Mouse (Mus musculus): ENCODE measurements at regions not wholly inside any gene's neighbourhood (a gene's known extent, or its start where the extent isn't known, plus 50 kb on each side); places are given as distances from the start of the nearest gene placed in this dataset.

DNA sequence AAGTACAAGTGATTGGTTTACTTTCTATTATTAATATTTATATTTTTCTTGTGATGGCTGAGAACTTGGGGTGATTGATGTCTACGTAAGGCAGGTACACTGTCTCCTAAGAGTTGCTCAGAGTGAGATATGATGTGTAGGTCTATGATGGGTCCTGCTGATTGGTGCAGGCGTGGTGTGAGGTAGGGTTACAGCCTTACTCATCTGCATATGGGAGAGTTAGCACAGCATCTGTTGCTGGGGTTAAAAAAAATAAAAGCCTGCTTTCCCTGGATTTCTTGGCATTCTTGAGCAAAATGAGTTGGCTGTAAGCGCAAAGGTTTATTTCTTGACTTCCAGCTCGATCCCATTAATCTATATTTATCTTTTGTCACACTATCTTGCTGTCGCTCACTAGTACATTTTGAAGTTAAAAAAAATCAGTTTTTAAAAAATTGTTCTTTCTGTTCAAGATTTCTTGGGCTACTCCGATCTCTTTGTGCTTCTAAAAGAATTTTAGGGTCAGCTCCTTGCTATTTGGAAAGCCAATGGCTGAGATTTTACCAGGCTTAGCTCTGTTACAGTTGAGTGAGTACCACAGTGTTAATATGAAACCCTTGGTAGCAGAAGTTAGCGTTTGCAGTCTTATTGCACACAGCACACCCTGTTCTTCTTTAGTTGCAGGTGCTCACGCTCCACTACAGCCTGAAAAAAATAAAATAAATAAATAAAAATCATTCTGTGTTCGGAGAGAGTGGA lies 482.0 kb downstream of the Plekhb2 start:
- Histone ChIP-seq H3K79me2 (ENCODE audit: control insufficient read depth, insufficient read depth) (no peaks in the 10 kb centered on the region), H3K27me3 (ENCODE audit: control insufficient read depth, insufficient read depth, insufficient read length) (no peaks in the 10 kb centered on the region), H3K79me3 (ENCODE audit: low read depth) (no peaks in the 10 kb centered on the region), H3K4me3 (ENCODE audit: insufficient read depth, poor library complexity, severe bottlenecking) (no peak overlapping the region), H3K36me3 (ENCODE audit: control insufficient read depth, insufficient read depth) (no peaks in the 10 kb centered on the region), H3ac (ENCODE audit: control insufficient read depth, insufficient read length, low read depth) (no peak overlapping the region)
- TF ChIP-seq CEBPB (IDR thresholded peaks at IDR 0.05; ENCODE audit: low read depth) (no peak), MAX (IDR thresholded peaks at IDR 0.05) (no peak)

DNA sequence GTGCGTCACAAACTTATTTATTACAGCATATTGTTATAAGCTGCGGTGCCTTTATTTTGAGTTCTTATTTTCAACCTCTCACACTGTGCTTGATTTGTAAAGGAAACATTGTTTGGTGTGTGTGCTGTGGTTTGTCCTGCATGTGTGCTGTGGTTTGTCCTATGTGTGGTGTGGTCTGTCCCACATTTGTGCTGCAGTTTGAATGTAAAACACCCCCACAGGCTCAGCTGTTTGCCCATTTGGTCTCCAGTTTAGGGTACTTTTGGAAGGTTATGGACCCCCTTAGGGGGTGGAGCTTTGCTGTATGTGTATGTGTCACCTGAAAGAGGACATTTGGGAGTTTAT lies 482.5 kb downstream of the Plekhb2 start:
- no peaks in the 10 kb centered on the region for H3K36me3 ChIP-seq (ENCODE audit: control insufficient read depth, insufficient read depth)
- no peak overlapping the region for H3ac ChIP-seq (ENCODE audit: control insufficient read depth, insufficient read length, low read depth)
- TF ChIP-seq CEBPB (IDR thresholded peaks at IDR 0.05; ENCODE audit: low read depth) (no peak), MYOD1 (IDR thresholded peaks at IDR 0.05; ENCODE audit: control insufficient read depth, insufficient read length, low read depth) (no peak), MAX (IDR thresholded peaks at IDR 0.05) (no peak), USF1 (IDR thresholded peaks at IDR 0.05; ENCODE audit: low read depth) (no peak), FOSL1 (IDR thresholded peaks at IDR 0.05; ENCODE audit: insufficient read depth, low read length, poor library complexity, severe bottlenecking) (no peak), CTCF (IDR thresholded peaks at IDR 0.05; ENCODE audit: control insufficient read depth, insufficient read depth, insufficient read length) (no peak), MYOG (IDR thresholded peaks at IDR 0.05; ENCODE audit: control insufficient read depth, extremely low read depth, insufficient read length) (no peak)
- no peaks in the 10 kb centered on the region for H3K79me2 ChIP-seq (ENCODE audit: control insufficient read depth, insufficient read depth)
- H3K27me3 ChIP-seq (ENCODE audit: control insufficient read depth, insufficient read depth, insufficient read length), result no peaks in the 10 kb centered on the region
- no peaks in the 10 kb centered on the region for H3K79me3 ChIP-seq (ENCODE audit: low read depth)
- no peak overlapping the region for H3K4me3 ChIP-seq (ENCODE audit: insufficient read depth, poor library complexity, severe bottlenecking)

DNA sequence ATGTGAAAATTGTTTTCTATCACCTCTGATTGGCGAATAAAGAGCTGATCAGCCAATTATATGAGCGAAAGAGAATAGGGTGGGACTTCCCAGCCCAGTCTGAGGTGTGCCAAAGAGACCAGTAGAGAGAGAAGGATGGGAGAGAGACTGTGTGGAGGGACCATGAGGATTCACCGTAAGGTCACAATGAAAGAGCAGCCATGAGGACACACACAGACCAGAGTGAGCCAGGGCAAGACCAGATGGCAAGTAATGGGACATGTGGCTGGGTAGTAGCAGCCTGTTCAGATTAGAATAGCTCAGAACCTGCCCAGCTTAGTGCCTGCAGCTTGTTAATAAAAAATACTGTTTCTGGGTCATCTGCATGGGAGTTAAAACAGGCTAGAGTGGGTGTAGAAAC lies 487.9 kb downstream of the Plekhb2 start:
- Histone ChIP-seq H3K27me3 (ENCODE audit: control insufficient read depth, insufficient read depth, insufficient read length) (no peaks in the 10 kb centered on the region), H3ac (ENCODE audit: control insufficient read depth, insufficient read length, low read depth) (no peak overlapping the region), H3K4me3 (ENCODE audit: insufficient read depth, poor library complexity, severe bottlenecking) (no peak overlapping the region), H3K79me2 (ENCODE audit: control insufficient read depth, insufficient read depth) (no peaks in the 10 kb centered on the region), H3K36me3 (ENCODE audit: control insufficient read depth, insufficient read depth) (no peaks in the 10 kb centered on the region), H3K79me3 (ENCODE audit: low read depth) (no peaks in the 10 kb centered on the region)
- TF ChIP-seq CTCF (IDR thresholded peaks at IDR 0.05; ENCODE audit: control insufficient read depth, insufficient read depth, insufficient read length) (no peak), MAX (IDR thresholded peaks at IDR 0.05) (no peak), USF1 (IDR thresholded peaks at IDR 0.05; ENCODE audit: low read depth) (no peak), FOSL1 (IDR thresholded peaks at IDR 0.05; ENCODE audit: insufficient read depth, low read length, poor library complexity, severe bottlenecking) (no peak), CEBPB (IDR thresholded peaks at IDR 0.05; ENCODE audit: low read depth) (no peak), MYOD1 (IDR thresholded peaks at IDR 0.05; ENCODE audit: control insufficient read depth, insufficient read length, low read depth) (no peak), MYOG (IDR thresholded peaks at IDR 0.05; ENCODE audit: control insufficient read depth, extremely low read depth, insufficient read length) (no peak)

DNA sequence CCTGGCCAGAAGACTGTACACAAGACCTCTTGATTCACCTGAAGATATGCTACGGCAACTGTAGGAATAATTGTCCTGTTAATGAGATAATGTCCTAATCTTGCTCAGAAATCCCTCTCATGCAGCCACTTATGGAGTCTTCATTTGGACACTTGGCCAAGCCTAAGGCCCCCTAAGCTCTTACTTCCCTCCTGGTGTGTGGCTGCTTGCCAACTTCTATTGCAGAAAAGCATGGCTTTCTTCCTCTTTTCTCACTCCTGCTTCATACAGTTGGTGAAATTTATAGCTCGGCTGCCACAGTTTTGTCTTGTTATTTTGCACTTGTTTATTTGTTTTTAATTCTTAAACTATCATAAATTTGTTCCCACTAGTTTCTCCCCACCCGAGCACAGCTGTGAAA lies 488.4 kb downstream of the Plekhb2 start:
- Histone ChIP-seq H3K27me3 (ENCODE audit: control insufficient read depth, insufficient read depth, insufficient read length) (no peaks in the 10 kb centered on the region), H3K79me3 (ENCODE audit: low read depth) (no peaks in the 10 kb centered on the region), H3K4me3 (ENCODE audit: insufficient read depth, poor library complexity, severe bottlenecking) (no peak overlapping the region), H3K36me3 (ENCODE audit: control insufficient read depth, insufficient read depth) (no peaks in the 10 kb centered on the region), H3ac (ENCODE audit: control insufficient read depth, insufficient read length, low read depth) (no peak overlapping the region), H3K79me2 (ENCODE audit: control insufficient read depth, insufficient read depth) (no peaks in the 10 kb centered on the region)
- no peak for TF ChIP-seq MAX (IDR thresholded peaks at IDR 0.05)
- no peak for TF ChIP-seq MYOD1 (IDR thresholded peaks at IDR 0.05; ENCODE audit: control insufficient read depth, insufficient read length, low read depth)
- TF ChIP-seq USF1 (IDR thresholded peaks at IDR 0.05; ENCODE audit: low read depth), result no peak
- no peak for TF ChIP-seq MYOG (IDR thresholded peaks at IDR 0.05; ENCODE audit: control insufficient read depth, extremely low read depth, insufficient read length)
- no peak for TF ChIP-seq FOSL1 (IDR thresholded peaks at IDR 0.05; ENCODE audit: insufficient read depth, low read length, poor library complexity, severe bottlenecking)

DNA sequence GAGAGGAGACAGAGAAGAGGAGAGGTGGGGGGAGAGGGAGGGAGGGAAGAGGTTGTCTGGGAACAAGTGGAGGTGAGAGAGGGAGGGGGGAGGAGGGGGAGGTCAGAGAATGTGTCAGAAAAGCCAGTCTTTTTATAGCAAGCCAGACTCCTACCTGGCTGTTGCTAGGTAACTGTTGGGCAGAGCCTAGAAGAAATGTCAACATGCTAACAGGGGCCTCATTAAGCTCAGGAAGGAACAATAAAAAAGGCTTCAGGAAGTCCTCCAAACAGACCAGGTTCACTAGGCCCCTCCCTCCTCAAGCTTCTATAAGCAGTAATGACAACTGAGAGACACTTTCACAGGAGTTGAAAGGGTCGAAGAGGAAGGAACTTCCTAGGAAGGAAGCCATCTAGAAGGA lies 494.8 kb downstream of the Plekhb2 start:
- Histone ChIP-seq H3K79me2 (ENCODE audit: control insufficient read depth, insufficient read depth) (no peaks in the 10 kb centered on the region), H3K79me3 (ENCODE audit: low read depth) (no peaks in the 10 kb centered on the region), H3K36me3 (ENCODE audit: control insufficient read depth, insufficient read depth) (no peaks in the 10 kb centered on the region), H3K27me3 (ENCODE audit: control insufficient read depth, insufficient read depth, insufficient read length) (no peaks in the 10 kb centered on the region), H3ac (ENCODE audit: control insufficient read depth, insufficient read length, low read depth) (no peak overlapping the region), H3K4me3 (ENCODE audit: insufficient read depth, poor library complexity, severe bottlenecking) (no peak overlapping the region)
- TF ChIP-seq USF1 (IDR thresholded peaks at IDR 0.05; ENCODE audit: low read depth), result no peak
- TF ChIP-seq CTCF (IDR thresholded peaks at IDR 0.05; ENCODE audit: control insufficient read depth, insufficient read depth, insufficient read length), result no peak
- no peak for TF ChIP-seq CEBPB (IDR thresholded peaks at IDR 0.05; ENCODE audit: low read depth)
- no peak for TF ChIP-seq FOSL1 (IDR thresholded peaks at IDR 0.05; ENCODE audit: insufficient read depth, low read length, poor library complexity, severe bottlenecking)
- no peak for TF ChIP-seq MYOG (IDR thresholded peaks at IDR 0.05; ENCODE audit: control insufficient read depth, extremely low read depth, insufficient read length)
- no peak for TF ChIP-seq MAX (IDR thresholded peaks at IDR 0.05)
- no peak for TF ChIP-seq MYOD1 (IDR thresholded peaks at IDR 0.05; ENCODE audit: control insufficient read depth, insufficient read length, low read depth)

DNA sequence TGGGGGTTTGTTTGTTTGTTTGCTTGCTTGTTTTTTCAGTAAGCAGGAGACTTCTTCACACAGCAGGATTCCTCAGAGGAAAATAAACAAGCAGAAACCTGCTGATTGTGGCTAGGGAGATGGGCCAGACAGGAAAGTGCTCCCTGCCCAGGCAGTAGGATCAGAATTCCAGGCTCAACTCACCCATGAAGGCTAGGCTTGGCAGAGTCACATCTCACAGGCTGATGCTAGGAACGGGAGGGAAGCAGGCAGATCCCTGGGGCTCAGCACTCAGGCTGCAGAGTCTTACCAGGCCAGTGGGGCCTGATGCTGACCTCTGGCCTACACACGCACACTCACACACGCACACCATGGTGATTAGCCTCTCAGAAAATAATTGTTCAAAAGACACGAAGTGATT lies 498.5 kb downstream of the Plekhb2 start:
- no peaks in the 10 kb centered on the region for H3K36me3 ChIP-seq (ENCODE audit: control insufficient read depth, insufficient read depth)
- no peak for TF ChIP-seq USF1 (IDR thresholded peaks at IDR 0.05; ENCODE audit: low read depth)
- H3K4me3 ChIP-seq (ENCODE audit: insufficient read depth, poor library complexity, severe bottlenecking), result no peak overlapping the region
- no peak overlapping the region for H3ac ChIP-seq (ENCODE audit: control insufficient read depth, insufficient read length, low read depth)
- H3K79me3 ChIP-seq (ENCODE audit: low read depth), result no peaks in the 10 kb centered on the region
- no peaks in the 10 kb centered on the region for H3K79me2 ChIP-seq (ENCODE audit: control insufficient read depth, insufficient read depth)
- H3K27me3 ChIP-seq (ENCODE audit: control insufficient read depth, insufficient read depth, insufficient read length), result no peaks in the 10 kb centered on the region

All from C2C12 (cell line).